Mouse (Mus musculus): ENCODE data around the gene Slc35e3.

The Slc35e3 gene

GRCm38 (mm10) chr10:117777103-117777470 is 30.9 kb upstream of the Slc35e3 start:
- no peak for DNase-seq (ENCODE audit: extremely low read depth, insufficient read length, low spot score)

- DNase-seq (ENCODE audit: extremely low read depth, insufficient read length, low spot score), result no peak
Measured at GRCm38 (mm10) chr10:117776281-117777102, 30.3 kb upstream of the Slc35e3 start.

GRCm38 (mm10) chr10:117775401-117776144 is 29.4 kb upstream of the Slc35e3 start:
- no peak for DNase-seq (ENCODE audit: extremely low read depth, insufficient read length, low spot score)

GRCm38 (mm10) chr10:117774817-117775120 is 28.6 kb upstream of the Slc35e3 start:
- no peak for DNase-seq (ENCODE audit: extremely low read depth, insufficient read length, low spot score)

- no peak for DNase-seq (ENCODE audit: extremely low read depth, insufficient read length, low spot score)
Measured at GRCm38 (mm10) chr10:117774011-117774816, 28.0 kb upstream of the Slc35e3 start.

GRCm38 (mm10) chr10:117773106-117773720 is 27.0 kb upstream of the Slc35e3 start:
- no peak for DNase-seq (ENCODE audit: extremely low read depth, insufficient read length, low spot score)

GRCm38 (mm10) chr10:117772364-117773105 is 26.4 kb upstream of the Slc35e3 start:
- DNase-seq (ENCODE audit: extremely low read depth, insufficient read length, low spot score), result no peak

- DNase-seq (ENCODE audit: extremely low read depth, insufficient read length, low spot score), result no peak
Measured at GRCm38 (mm10) chr10:117771131-117771510, 25.0 kb upstream of the Slc35e3 start.

- DNase-seq (ENCODE audit: extremely low read depth, insufficient read length, low spot score), result no peak
Measured at GRCm38 (mm10) chr10:117770286-117771130, 24.3 kb upstream of the Slc35e3 start.

GRCm38 (mm10) chr10:117769541-117770285 is 23.5 kb upstream of the Slc35e3 start:
- DNase-seq (ENCODE audit: extremely low read depth, insufficient read length, low spot score), result no peak

GRCm38 (mm10) chr10:117768141-117768440 is 21.9 kb upstream of the Slc35e3 start:
- no peak for DNase-seq (ENCODE audit: extremely low read depth, insufficient read length, low spot score)

- DNase-seq (ENCODE audit: extremely low read depth, insufficient read length, low spot score), result no peak
Measured at GRCm38 (mm10) chr10:117767286-117768140, 21.3 kb upstream of the Slc35e3 start.

GRCm38 (mm10) chr10:117766896-117767160 is 20.7 kb upstream of the Slc35e3 start:
- no peak for DNase-seq (ENCODE audit: extremely low read depth, insufficient read length, low spot score)

GRCm38 (mm10) chr10:117766111-117766895 is 20.1 kb upstream of the Slc35e3 start:
- DNase-seq (ENCODE audit: extremely low read depth, insufficient read length, low spot score), result no peak

- no peak for DNase-seq (ENCODE audit: extremely low read depth, insufficient read length, low spot score)
Measured at GRCm38 (mm10) chr10:117765116-117765894, 19.1 kb upstream of the Slc35e3 start.

GRCm38 (mm10) chr10:117764598-117764997 is 18.4 kb upstream of the Slc35e3 start:
- DNase-seq (ENCODE audit: extremely low read depth, insufficient read length, low spot score), result no peak
